In genomic region chr9:80332153-80332552, GRCm38 (mm10) we compare ENCODE assay signal across 8 mouse cellular contexts.
A peak's percentile ranks its signal among the peaks of the same experiment; 100 is the strongest.
DNase-seq lines count a peak whose midpoint lies in the region; ATAC-seq and TF ChIP-seq lines count a peak whose summit lies in the region.

No protein-coding gene starts in this region.

- no peaks in the 10 kb centered on the region for H3K36me3 ChIP-seq in embryonic facial prominence, embryonic 11.5 days (replicated peaks; ENCODE audit: control insufficient read depth, insufficient read depth, low read depth, low read length)
- no peaks in the 10 kb centered on the region for H3K36me3 ChIP-seq in heart, postnatal 0 days (replicated peaks; ENCODE audit: control insufficient read depth, insufficient read depth, low read length)
- no peaks in the 10 kb centered on the region for H3K36me3 ChIP-seq in liver, embryonic 13.5 days
- no peaks in the 10 kb centered on the region for H3K36me3 ChIP-seq in neural tube, embryonic 14.5 days (ENCODE audit: control insufficient read depth, insufficient read depth, low read length)

- no peaks in the 10 kb centered on the region for H3K27me3 ChIP-seq in embryonic facial prominence, embryonic 11.5 days (ENCODE audit: control insufficient read depth, insufficient read depth, low read length)
- H3K27me3 ChIP-seq in heart, postnatal 0 days (ENCODE audit: control insufficient read depth, insufficient read depth, low read length) = no peaks in the 10 kb centered on the region
- H3K27me3 ChIP-seq in liver, embryonic 13.5 days = no peaks in the 10 kb centered on the region
- H3K27me3 ChIP-seq in neural tube, embryonic 14.5 days (ENCODE audit: control insufficient read depth, insufficient read depth, low read length) = no peaks in the 10 kb centered on the region

- no peak overlapping the region for H3K4me3 ChIP-seq in embryonic facial prominence, embryonic 11.5 days (ENCODE audit: low read depth, low read length)
- H3K4me3 ChIP-seq in heart, postnatal 0 days (ENCODE audit: low read depth, low read length) = peak overlapping the region; percentile 35
- no peak overlapping the region; the same call in 1 of the 2 replicates for H3K4me3 ChIP-seq in liver, embryonic 13.5 days (replicated peaks)
- H3K4me3 ChIP-seq in neural tube, embryonic 14.5 days (ENCODE audit: low read depth, low read length) = no peak overlapping the region

- no peak overlapping the region for H3K9ac ChIP-seq in embryonic facial prominence, embryonic 11.5 days (replicated peaks; ENCODE audit: low read length)
- 0 out of 2 replicates have a peak overlapping the region, but pooled peaks have one; percentile 26 for H3K9ac ChIP-seq in heart, postnatal 0 days (replicated peaks; ENCODE audit: low read depth, low read length)
- no peak overlapping the region for H3K9ac ChIP-seq in liver, embryonic 13.5 days
- no peak overlapping the region for H3K9ac ChIP-seq in neural tube, embryonic 14.5 days (replicated peaks; ENCODE audit: low read depth, low read length)

- peak; percentile 47 for DNase-seq in CD4-positive helper T cell, adult 2 months (ENCODE audit: low read depth, low spot score)
- peak; percentile 61 for DNase-seq in R1 (ENCODE audit: low read depth, low spot score)
- peak; percentile 84 for DNase-seq in embryonic facial prominence, embryonic 11.5 days (ENCODE audit: low spot score)
- DNase-seq in heart, postnatal 0 days (ENCODE audit: low spot score) = peak; percentile 63
- DNase-seq in kidney, postnatal 25 days = peak; percentile 41 to 42
- no peak for DNase-seq in liver, embryonic 13.5 days

- TF ChIP-seq CTCF in heart, postnatal 0 days (IDR thresholded peaks at IDR 0.05; ENCODE audit: low read depth) = peak; percentile 58

- H3K9me3 ChIP-seq in embryonic facial prominence, embryonic 11.5 days (replicated peaks; ENCODE audit: control insufficient read depth, low read length) = no peaks in the 10 kb centered on the region
- H3K9me3 ChIP-seq in heart, postnatal 0 days (replicated peaks; ENCODE audit: control insufficient read depth, low read length) = no peaks in the 10 kb centered on the region
- H3K9me3 ChIP-seq in liver, embryonic 13.5 days (replicated peaks) = no peaks in the 10 kb centered on the region
- no peaks in the 10 kb centered on the region for H3K9me3 ChIP-seq in neural tube, embryonic 14.5 days (ENCODE audit: control insufficient read depth, low read length)

- H3K4me2 ChIP-seq in embryonic facial prominence, embryonic 11.5 days (ENCODE audit: low read depth, low read length) = peak overlapping the region; percentile 8; the same call in 1 of the 2 replicates
- peak overlapping the region; percentile 65 for H3K4me2 ChIP-seq in heart, postnatal 0 days (ENCODE audit: low read depth, low read length)
- H3K4me2 ChIP-seq in liver, embryonic 13.5 days = peak overlapping the region; percentile 43; the same call in 1 of the 2 replicates
- H3K4me2 ChIP-seq in neural tube, embryonic 14.5 days (ENCODE audit: low read depth, low read length) = peak overlapping the region; percentile 44

- ATAC-seq in embryonic facial prominence, embryonic 11.5 days (replicated peaks; ENCODE audit: insufficient number of reproducible peaks, low FRiP score, low TSS enrichment, low read depth) = peak; percentile 85
- ATAC-seq in heart, postnatal 0 days (ENCODE audit: insufficient read depth, low read depth) = peak; percentile 51
- no peak for ATAC-seq in liver, embryonic 13.5 days (ENCODE audit: low read depth)
- ATAC-seq in neural tube, embryonic 14.5 days (ENCODE audit: low read depth) = peak; percentile 82
- no peak for ATAC-seq in monocyte, adult 5-6 weeks (replicated peaks; ENCODE audit: insufficient number of reproducible peaks, low FRiP score, low TSS enrichment, poor library complexity, severe bottlenecking)

- TF ChIP-seq EP300 in heart, postnatal 0 days (IDR thresholded peaks at IDR 0.05; ENCODE audit: low read depth) = no peak

- no peak overlapping the region for H3K27ac ChIP-seq in embryonic facial prominence, embryonic 11.5 days (replicated peaks; ENCODE audit: low read depth, low read length)
- no peak overlapping the region for H3K27ac ChIP-seq in heart, postnatal 0 days (ENCODE audit: low read depth)
- no peak overlapping the region for H3K27ac ChIP-seq in liver, embryonic 13.5 days
- H3K27ac ChIP-seq in neural tube, embryonic 14.5 days (ENCODE audit: low read depth, low read length) = no peak overlapping the region

- H3K4me1 ChIP-seq in embryonic facial prominence, embryonic 11.5 days (ENCODE audit: control insufficient read depth, insufficient read depth, low read length) = no peaks in the 10 kb centered on the region
- no peaks in the 10 kb centered on the region for H3K4me1 ChIP-seq in heart, postnatal 0 days (ENCODE audit: control insufficient read depth, insufficient read depth)
- no peaks in the 10 kb centered on the region for H3K4me1 ChIP-seq in liver, embryonic 13.5 days (replicated peaks)
- no peaks in the 10 kb centered on the region for H3K4me1 ChIP-seq in neural tube, embryonic 14.5 days (ENCODE audit: control insufficient read depth, insufficient read depth, low read length)

- 21% methylated on average over 14 of the region's 14 CpGs for WGBS in embryonic facial prominence, embryonic 11.5 days
- 13% methylated on average over 14 of the region's 14 CpGs for WGBS in heart, postnatal 0 days
- 21% methylated on average over 14 of the region's 14 CpGs for WGBS in liver, embryonic 13.5 days (ENCODE audit: insufficient replicate concordance)
- 25% methylated on average over 14 of the region's 14 CpGs for WGBS in neural tube, embryonic 14.5 days

Comparison
In these comparisons a context has a peak if more than half of its experiments do, and no peak if none do; other contexts are left out.
1. ATAC-seq: peak in embryonic facial prominence, embryonic 11.5 days (single experiment), heart, postnatal 0 days (single experiment) and neural tube, embryonic 14.5 days (single experiment); none in liver, embryonic 13.5 days (single experiment) and monocyte, adult 5-6 weeks (single experiment).
2. H3K4me2 ChIP-seq: peak in every context shown above with its lines; median percentile 65 in heart, postnatal 0 days; 44 in neural tube, embryonic 14.5 days; 43 in liver, embryonic 13.5 days; 8 in embryonic facial prominence, embryonic 11.5 days.